Mouse (Mus musculus) liver, embryonic 16.5 days (tissue): ENCODE results near the gene Fam219a. TPM values are rescaled to one million over a fixed set of nuclear protein-coding genes. Genes with fewer than 3 reads are reported as not detected.

Experiments used
- polyA plus RNA-seq: library from polyadenylated mRNA; unstranded; fragments of >200 nt; fragmentation: Nextera tagmentation; extraction: Ambion mirVana; gene quantifications from 2 replicates; pipeline ENCODE4 v1.2.1, GENCODE M21; 2015

Gene Fam219a
- polyA plus RNA-seq, 1 experiment from 2014 or later = 0.98 TPM

Other genes starting within 250 kb of the Fam219a start
- gene Ubap1, start 220.5 kb downstream of the Fam219a start, polyA plus RNA-seq = 32.8 and 36.8 TPM in 2 replicates
- gene Kif24, start 104.7 kb downstream of the Fam219a start, polyA plus RNA-seq = 4.9 and 5.0 TPM in 2 replicates
- gene Nudt2, start 104.4 kb downstream of the Fam219a start, polyA plus RNA-seq = 16.9 and 20.5 TPM in 2 replicates
- gene AI464131, start 66.5 kb downstream of the Fam219a start, polyA plus RNA-seq = 1.6 and 1.8 TPM in 2 replicates
- gene 1110017D15Rik, start 52.2 kb downstream of the Fam219a start, polyA plus RNA-seq = not detected in 2 replicates
- gene Dnaic1, start 237 bp upstream of the Fam219a start, polyA plus RNA-seq = 4.3 and 4.9 TPM in 2 replicates
- 3.2 and 4.5 TPM in 2 replicates for gene Enho, start 70.8 kb upstream of the Fam219a start, polyA plus RNA-seq
- 0.19 and 0.22 TPM in 2 replicates for gene Cntfr, start 127.6 kb upstream of the Fam219a start, polyA plus RNA-seq
- 42.3 and 45.4 TPM in 2 replicates for gene Il11ra1, start 130.5 kb upstream of the Fam219a start, polyA plus RNA-seq
- gene Rpp25l, start 144.0 kb upstream of the Fam219a start, polyA plus RNA-seq = 27.1 and 27.2 TPM in 2 replicates
- 56.9 and 62.0 TPM in 2 replicates for gene Dctn3, start 153.6 kb upstream of the Fam219a start, polyA plus RNA-seq
- gene Arid3c, start 161.6 kb upstream of the Fam219a start, polyA plus RNA-seq = not detected in 2 replicates
- gene Galt, start 185.7 kb upstream of the Fam219a start, polyA plus RNA-seq = 34.7 and 40.8 TPM in 2 replicates
- 50.6 and 57.0 TPM in 2 replicates for gene Sigmar1, start 186.6 kb upstream of the Fam219a start, polyA plus RNA-seq
- gene Ccl27a, start 204.7 kb upstream of the Fam219a start, polyA plus RNA-seq = 7.5 and 9.4 TPM in 2 replicates